Mouse (Mus musculus) skeletal muscle tissue, adult 2 months (tissue): ENCODE results near the gene Atg4a.

Experiments used
- DNase-seq: peaks from one replicate; pipeline ENCODE4 v3.0.0-alpha.2; 2012; ENCODE audit warnings: low read depth, low spot score

Atg4a gene

DNA sequence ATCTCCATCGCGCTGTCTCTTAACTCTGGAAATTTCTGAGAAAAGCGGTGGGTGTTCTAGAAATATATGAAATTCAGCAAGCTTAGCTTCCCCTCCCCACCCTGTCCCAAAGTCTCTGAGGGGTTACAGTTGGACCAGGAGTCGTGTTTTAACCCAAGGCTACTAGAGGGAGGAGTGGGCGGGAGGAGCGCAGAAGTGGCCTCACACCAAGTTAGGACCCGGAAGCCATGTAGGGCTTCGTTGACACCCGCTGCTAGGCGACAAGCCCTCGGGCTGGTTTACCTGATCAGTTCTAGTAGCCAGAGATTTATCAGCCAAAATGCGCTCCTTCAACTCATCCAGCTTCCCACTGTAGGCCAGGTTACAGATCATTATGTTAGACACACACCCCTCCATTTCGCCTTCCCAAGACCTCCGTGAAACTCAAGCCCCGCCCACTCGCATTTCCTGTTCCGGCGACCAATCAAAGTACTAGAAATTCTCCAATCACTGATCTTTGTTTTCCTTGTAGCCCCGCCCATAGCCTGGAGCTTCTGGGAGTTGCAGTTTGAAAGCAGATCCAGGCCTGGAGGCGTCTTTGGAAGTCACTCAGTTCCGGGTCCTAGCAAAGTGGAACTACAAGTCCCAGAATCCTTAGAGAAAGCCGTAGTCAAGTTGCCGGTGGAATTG lies at the start of gene Atg4a, which contains the start of gene Psmd10:
Gene Atg4a (plus strand): TSS at position 636 of the 669 bp plus-strand sequence.
Gene Psmd10 (minus strand): TSS at position 457 of the 669 bp plus-strand sequence.
- peak; percentile 90 for DNase-seq

DNA sequence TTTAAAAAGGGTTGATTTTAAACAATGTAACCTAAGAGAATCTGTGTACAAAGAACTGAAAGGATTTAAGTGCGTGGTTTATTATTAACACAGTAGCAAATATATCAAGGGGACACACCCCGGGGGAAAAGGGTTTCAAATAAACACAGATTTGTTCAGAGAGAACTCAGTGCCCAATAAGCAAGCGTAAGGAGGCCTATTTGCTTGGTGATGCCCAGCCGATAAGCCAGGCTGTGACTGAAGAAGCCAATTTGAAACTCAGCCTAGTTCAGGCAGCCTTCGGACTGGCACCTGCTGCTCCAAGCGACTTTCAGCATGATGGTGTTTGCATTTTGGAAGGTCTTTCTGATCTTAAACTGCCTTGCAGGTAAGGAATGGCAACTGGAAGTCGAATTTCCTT lies 49.3 kb upstream of the Atg4a start, which contains the start of gene Vsig1:
Gene Vsig1 (plus strand): TSS at position 249 of the 400 bp plus-strand sequence.
- DNase-seq = no peak

DNA sequence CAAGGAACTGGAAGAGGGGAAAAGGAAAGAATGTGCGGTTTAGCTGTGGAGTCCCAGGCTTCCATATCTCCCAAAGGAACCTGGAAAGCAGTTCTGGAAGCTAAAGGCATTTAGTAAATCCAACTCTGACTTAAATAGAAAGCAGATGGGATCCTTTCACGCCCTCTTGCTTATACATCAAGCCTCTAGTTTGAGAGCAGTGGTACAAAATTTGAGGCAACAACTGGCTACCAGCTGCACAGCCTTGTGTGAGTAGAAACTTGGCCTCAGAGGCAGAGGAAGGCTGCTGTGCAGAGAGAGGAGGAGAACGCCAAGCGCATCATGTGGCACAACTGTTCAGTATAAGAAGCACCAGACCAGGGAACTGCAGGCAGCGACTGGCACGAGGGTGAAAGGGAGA lies 35.4 kb upstream of the Atg4a start:
- DNase-seq = no peak

DNA sequence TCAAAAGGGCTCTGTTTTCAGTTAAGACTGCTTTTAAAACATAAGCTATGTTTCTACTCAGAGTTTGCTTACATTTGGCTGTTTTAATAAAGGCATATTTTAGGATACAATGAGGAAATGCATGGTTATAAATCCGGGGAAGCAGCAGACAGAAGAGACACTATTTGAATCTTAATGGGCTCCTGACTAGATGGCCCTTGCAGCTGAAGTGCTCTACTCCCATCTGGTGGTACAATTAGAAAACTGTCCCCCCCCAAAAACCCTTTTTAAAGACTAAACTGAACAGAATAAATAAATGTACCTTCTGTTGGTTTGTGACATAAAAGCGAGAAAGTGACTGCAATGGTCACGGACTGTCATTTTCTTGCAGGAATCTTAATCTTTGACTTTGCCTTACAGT lies 24.6 kb upstream of the Atg4a start:
- DNase-seq = no peak

DNA sequence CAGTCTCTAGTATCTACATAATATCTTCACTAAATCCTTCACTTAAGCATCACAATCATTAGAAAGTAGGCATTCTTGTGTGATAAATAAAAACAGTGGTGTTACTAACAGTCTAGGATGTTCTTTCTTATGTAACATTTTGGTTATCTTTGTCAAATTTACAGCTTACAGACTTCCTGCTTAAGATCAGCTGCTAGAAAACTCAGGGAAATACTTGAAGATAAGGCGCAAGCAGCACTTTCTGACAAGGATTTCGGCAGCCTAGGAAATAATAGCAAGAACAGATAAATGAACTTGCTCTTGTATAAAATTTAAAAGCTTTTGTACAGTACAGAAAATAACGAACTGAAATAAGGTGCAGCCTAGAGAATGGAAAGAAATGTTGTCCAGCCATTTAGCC lies 23.4 kb upstream of the Atg4a start:
- DNase-seq = no peak

DNA sequence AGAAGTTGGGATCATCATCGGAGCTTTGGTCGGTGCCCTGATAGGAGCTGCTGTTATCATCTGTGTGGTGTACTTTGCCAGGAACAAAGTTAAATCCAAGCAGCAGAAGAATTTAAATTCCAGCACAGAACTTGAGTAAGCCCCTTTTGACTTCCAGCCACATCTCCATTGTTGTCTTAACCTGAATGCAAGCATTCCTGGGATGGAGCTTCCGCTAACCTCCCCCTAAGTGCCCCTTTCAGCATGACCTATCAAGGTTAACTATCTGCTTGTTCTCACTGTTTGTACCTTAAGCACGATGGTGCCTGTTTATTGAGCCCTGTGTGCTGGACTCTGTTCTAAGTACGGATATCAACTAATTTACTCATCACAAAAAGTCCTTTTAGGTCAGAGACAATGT lies 20.4 kb upstream of the Atg4a start:
- DNase-seq = no peak

DNA sequence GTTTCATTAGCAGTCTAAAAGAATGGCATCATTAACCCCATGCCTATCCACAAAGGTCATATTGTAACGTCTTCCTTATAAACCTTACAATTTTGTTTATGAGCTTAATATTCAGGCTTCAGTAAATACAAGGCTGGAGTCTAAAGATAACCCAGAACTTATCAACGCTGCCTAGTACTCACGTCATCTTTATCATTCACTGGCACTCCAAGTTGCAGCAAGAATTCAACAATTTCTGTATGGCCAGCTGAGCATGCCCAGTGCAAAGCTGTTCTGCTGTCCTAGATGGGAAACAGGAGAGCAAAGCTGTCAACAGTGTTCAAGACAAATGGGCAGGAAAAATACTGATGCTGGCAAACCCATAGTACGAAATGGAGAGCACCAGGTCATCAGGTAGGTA lies 3.1 kb upstream of the Atg4a start:
- DNase-seq = no peak

DNA sequence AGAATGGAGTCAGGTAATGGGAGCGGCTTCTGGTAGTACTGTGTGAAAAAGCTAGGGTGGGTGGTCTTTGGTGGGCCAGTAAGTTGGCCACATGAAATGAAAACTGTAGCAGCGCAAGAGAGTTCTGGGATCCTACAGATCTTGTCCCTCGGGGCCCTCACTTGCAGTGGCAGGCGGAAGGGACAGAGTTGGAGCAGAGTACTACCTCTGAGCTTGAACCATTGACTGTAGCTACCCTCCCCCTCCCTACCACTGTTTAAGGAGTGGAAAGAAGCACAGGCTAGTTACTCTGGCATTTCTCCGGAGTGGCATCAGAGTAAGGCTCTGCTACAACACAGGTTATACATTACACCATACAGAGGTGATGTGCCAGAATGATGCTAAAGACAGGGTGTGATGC lies 252 bp downstream of the Atg4a start:
- no peak for DNase-seq

DNA sequence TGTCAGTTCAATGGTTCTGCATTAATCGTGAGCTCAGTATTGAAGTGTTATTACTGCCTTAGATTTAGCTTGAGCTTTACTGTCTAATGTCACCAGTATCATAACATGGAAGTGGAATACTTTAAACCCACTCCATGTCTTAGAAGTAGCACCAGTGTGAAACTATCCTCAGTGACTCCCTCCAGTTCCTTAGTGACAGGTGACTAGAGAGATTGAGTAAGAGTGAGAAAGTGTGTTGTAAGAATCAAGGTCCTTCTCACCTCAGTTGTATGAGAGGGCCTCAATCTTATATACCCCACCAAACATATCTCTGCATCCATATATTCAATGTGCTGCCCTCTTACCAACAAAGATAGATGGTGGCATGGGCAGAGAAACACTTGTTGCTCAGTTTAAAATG lies 22.2 kb downstream of the Atg4a start:
- DNase-seq = no peak

DNA sequence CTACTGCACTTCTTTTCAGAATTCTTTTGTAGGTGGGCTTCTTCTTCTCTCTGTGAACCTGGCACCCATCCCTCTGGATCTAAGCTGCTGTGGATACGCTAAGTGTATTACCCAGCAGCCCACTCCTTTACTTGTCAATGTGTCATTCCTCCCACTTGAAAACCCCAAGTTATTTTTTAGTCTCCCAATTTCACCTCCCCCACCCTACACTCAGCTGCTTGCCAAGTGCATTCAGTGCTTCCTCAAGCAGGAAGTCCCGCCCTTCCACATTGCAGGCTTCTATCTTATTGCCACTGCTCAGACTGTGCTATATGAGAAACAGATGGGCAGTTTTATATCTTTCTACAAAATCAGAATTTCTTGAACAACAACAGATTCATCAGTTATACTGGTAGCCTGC lies 22.8 kb downstream of the Atg4a start:
- no peak for DNase-seq

DNA sequence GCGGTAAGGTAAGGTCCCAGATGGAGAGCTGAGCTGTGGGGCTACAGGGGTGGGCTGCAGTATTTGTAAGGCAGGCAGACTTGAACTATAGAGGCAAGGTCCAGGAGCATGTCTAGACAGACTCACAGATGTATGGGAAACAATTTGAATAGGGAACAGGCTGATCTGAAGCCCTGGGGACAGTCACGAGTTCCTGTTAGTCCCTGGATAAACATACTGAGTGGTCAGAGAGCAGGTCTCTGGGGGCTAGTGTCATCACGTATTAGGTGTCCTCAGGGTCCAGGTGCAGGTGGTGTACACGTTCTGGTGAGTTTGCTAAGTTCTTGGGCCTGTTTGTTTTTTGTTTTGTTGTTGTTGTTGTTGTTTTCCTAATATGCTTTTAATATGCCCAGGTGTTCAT lies 23.5 kb downstream of the Atg4a start:
- DNase-seq = no peak

DNA sequence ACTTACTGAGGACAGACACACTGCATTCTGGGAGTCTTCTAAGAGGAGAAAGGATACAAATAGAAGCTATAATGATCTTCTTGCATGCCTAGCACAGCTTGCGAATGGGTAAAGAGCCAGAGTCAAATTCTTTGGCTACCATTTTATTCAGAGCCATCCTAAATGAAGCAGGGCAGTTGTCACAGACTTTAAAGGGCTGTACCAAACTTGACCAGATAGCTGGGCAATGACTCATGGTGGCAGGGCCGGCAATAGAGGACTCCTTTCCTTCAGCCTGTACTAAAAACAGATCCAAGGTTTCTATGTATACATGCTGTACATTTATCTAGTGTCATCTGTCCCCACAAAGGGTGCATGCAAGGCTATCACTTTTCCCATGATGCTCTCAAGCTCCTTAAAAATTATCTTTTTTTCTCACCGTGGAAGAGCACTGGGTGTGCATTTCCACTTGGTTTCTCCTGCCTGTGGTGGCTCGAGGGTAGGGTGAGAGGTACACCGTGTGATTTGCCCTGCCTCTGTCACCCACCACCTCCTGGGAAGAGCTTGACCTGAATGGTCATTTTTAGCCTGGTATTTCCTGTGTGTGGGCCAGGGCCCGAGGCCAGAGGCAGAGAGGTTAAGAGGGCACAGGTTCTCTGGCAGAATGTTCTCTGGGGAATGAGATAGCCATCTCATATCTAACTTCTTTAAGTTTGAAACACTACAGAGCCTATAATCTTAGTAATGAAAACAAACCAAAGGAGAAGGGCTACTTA lies 26.7 kb downstream of the Atg4a start:
- peak; percentile 14 for DNase-seq

DNA sequence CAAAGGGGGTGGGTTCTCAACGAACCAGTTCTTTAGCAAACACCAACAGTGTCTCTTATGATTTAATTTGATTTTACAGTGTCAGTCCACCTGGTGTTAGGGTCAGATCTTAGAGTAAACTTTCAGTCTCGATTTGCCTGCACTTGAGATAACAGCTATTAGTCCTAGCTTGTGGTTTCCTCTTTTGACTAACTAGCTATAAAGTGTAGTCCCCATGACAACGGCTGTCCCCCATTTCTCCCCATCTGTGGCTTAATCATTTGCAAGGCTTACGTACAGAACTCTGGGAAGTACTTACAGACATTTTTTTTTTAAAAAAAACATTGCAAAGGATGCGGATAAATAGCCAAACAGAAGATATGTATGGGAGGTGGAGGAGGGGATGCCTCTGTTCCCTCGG lies 28.1 kb downstream of the Atg4a start:
- DNase-seq = no peak

DNA sequence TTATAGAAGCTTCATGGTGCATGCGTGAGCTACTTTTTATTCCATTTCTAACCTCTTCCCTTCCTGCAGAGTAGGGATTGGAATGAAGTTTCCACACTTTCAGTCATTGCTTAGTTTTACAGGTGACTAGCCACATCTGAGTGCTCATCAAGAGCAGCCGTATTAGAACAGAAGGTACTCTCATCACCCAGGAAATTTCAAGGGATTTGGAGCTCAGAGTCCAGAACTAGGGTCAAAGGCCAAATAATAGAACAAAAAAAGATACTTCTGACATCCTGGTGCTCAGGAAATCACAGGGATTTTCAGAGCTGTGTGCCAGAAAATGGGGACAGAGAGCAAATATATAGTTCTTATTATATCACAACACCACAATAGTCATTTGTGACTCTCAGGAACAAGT lies 28.5 kb downstream of the Atg4a start:
- DNase-seq = no peak

DNA sequence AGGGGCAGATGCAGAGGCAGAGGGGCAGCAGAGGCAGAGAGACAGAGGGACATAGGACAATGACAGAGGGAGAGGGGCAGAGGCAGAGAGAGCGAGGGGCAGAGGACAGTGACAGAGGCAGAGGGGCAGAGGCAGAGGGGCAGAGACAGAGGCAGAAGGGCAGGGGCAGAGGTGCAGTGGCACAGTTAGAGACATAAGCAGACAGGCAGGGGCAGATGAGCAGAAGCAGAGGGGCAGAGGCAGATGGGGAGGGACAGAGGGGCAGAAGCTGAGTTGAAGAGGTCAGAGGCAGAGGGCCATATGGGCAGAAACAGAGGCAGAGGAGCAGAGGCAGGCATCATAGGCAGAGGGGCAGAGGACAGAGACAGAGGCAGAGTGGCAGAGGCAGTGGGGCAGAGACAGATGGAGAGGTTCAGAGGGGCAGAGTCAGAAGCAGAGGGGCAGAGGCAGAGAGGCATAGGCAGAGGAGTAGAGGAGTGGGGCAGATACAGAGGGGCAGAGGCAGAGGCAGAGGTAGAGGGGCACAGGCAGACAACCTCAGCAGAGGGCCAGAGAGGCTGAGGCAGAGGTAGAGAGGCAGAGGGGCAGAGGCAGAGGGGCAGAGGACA lies 40.3 kb downstream of the Atg4a start:
- no peak for DNase-seq

DNA sequence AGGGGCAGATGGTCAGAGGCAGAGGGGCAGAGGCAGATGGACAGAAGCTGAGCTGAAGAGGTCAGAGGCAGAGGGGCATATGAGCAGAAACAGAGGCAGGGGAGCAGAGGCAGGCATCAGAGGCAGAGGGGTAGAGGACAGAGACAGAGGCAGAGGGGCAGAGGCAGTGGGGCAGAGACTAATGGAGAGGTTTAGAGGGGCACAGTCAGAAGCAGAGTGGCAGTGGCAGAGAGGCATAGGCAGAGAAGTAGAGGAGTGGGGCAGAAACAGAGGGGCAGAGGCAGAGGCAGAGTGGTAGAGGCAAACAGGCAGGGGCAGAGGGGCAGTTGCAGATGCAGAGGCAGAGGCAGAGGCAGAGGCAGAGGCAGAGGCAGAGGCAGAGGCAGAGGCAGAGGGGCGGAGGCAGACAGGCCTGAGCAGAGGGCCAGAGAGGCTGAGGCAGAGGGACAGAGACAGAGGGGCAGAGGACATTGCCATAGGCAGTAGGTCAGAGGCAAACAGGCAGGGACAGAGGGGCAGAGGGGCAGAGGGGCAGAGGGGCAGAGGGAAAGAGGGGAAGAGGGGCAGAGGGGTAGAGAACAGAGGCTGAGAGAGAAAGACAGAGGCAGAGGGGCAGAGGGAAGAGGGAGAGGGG lies 41.3 kb downstream of the Atg4a start:
- DNase-seq = no peak

DNA sequence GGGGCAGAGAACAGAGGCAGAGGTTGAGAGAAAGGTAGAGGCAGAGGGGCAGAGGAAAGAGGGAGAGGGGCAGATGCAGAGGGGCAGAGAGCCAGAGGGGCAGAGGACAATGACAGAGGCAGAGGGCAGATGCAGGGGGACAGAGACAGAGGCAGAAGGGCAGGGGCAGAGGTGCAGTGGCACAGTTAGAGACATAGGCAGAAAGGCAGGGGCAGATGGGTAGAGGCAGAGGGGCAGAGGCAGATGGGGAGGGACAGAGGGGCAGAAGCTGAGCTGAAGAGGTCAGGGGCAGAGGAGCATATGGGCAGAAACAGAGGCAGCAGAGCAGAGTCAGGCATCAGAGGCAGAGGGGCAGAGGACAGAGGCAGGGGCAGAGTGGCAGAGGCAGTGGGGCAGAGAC lies 42.2 kb downstream of the Atg4a start:
- no peak for DNase-seq

DNA sequence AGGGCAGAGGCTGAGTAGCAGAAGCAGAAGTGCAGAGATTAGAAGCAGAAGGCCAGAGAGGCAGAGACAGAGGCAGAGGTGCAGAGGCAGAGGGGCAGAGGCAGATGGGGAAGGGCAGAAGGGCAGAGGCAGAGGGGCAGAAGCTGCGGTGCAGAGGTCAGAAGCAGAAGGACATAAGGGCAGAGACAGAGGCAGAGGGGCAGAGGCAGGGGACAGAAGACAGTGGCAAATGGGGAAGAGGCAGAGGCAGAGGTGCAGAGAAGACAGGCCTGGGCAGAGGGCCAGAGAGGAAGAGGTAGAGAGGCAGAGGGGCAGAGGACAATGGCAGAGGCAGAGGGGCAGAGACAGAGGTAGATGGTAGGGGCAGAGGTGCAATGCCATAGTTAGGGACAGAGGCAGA lies 193.0 kb downstream of the Atg4a start:
- DNase-seq = no peak

DNA sequence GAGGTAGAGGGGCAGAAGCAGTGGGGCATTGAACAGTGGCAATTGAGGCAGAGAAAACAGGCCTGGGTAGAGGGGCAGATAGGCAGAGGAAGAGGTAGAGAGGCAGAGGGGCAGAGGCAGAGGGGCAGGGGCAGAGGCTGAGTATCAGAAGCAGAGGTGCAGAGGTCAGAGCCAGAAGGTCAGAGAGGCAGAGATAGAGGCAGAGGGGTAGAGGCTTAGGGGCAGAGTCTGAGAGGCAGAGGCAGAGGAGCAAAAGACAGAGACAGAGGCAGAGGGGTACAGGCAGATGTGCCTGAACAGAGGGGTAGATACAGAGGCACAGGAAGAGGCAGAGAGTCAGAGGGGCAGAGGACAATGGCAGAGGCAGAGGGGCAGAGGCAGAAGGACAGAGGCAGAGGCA lies 193.6 kb downstream of the Atg4a start:
- DNase-seq = no peak

DNA sequence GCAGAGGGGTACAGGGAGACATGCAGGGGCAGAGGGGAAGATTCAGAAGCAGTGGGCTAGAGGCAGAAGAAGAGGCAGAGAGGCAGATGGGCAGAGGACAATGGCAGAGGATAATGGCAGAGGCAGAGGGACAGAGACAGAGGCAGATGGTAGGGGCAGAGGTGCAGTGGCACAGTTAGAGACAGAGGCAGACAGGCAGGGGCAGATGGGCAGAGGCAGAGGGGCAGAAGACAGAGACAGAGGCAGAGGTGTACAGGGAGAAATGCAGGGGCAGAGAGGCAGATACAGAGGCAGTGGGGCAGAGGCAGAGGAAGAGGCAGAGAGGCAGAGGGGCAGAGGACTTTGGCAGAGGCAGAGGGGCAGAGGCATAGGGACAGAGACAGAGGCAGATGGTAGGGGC lies 194.5 kb downstream of the Atg4a start:
- no peak for DNase-seq

DNA sequence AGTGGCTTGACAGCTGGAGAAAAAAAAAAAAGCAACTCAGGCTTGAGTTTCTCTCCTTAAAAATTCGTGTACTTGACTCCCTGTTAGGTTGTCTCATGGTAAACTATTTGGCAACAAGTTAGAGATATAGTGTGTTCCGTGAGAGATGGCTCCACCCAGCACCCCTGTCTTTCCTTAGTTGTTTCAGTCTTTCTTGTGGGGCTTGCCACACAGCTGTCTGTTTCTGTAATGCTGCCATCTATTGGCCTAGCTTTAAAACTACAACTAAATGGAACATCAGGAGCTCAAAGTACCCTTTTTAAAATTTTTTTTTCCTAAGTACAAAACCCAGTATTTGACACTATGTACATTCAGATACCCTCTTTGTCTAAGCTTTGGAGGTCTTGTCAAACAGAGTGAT lies 200.0 kb downstream of the Atg4a start:
- DNase-seq = no peak

DNA sequence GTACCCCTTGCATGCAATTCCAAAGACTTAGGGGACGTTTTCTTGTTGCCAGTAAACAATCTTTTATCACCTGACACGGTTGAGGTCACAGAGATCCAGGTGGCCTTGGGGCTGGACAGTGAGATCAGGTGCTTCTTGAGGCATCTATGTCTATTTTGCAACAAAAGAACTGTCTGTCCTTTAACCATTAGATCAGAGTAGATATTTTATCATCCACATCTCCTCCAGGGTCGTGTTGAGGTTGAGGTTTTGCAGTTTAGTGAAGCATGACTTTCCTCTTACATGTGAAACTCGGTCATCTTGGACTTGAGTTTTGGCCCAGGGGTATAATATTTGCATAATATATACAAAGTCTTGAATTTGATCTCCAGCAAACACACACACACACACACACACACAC lies 200.9 kb downstream of the Atg4a start:
- DNase-seq = no peak
